Mouse (Mus musculus): ENCODE data around the gene Phf21b.

DNA sequence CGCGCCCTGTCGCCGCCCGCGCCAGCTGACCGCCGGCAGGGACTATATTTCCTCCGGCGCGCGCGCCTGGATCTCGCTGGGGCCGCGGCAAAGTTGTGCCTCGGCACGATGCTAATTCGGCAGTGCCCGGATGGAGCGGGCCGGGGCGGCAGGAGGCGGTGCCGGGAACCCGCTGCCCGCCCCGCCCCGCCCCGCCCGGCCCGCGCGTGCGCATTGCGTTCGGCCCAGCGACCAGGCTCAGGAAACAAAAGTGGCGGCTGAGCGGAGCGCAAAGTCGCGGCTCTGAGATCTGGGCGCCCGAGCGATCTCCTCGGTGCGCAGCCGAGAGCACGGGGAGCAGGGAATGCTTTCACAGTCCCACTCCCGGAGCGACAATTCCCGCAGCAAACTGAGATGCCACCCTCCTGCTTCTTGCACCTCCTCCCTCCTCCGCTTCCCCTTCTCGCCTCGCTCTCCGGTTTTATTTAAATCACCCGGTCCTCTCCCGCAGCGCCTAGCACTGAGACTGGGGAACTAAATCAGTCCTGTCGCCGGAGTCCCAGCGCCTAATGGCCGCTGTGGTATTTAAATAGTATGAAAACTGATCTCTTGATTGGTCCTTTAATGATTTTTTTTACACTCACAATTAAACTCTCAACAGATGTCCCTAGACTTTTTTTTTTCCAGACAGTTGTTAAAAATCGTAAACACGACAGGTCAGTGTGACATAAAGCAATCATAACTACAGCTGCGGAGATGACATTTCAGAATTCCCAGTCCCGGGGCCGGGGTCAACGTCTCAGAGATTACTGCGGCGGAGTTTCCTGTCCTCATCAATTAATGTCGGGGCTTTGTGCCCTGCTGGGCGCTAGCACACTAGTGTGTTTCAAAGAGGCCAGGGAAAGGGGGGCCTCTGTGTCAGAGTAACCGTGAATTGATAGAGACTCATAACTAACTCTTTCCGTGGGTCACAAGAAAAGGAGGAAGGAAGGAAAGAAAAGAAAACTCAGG is at the start of gene Phf21b:
- TF ChIP-seq CTCF (IDR thresholded peaks at IDR 0.05) (no peak), EP300 (IDR thresholded peaks at IDR 0.05) (no peak)
